Mouse (Mus musculus) spleen, postnatal 10 days (tissue): ENCODE measurements at regions not wholly inside any gene's neighbourhood (a gene's known extent, or its start where the extent isn't known, plus 50 kb on each side); places are given as distances from the start of the nearest gene placed in this dataset.
A peak's percentile ranks its signal among the peaks of the same experiment; 100 is the strongest.
"Not testable (repeated sequence)": the region's sequence is repeated elsewhere in the genome, so short reads cannot be mapped to it uniquely, and the experiment has no call there.

Experiments used
- DNase-seq, 2 experiments: peaks; one replicate each; pipeline ENCODE4 v3.0.0; 2021 to 2022; ENCODE audit warnings: low spot score in 2 of 2

DNA sequence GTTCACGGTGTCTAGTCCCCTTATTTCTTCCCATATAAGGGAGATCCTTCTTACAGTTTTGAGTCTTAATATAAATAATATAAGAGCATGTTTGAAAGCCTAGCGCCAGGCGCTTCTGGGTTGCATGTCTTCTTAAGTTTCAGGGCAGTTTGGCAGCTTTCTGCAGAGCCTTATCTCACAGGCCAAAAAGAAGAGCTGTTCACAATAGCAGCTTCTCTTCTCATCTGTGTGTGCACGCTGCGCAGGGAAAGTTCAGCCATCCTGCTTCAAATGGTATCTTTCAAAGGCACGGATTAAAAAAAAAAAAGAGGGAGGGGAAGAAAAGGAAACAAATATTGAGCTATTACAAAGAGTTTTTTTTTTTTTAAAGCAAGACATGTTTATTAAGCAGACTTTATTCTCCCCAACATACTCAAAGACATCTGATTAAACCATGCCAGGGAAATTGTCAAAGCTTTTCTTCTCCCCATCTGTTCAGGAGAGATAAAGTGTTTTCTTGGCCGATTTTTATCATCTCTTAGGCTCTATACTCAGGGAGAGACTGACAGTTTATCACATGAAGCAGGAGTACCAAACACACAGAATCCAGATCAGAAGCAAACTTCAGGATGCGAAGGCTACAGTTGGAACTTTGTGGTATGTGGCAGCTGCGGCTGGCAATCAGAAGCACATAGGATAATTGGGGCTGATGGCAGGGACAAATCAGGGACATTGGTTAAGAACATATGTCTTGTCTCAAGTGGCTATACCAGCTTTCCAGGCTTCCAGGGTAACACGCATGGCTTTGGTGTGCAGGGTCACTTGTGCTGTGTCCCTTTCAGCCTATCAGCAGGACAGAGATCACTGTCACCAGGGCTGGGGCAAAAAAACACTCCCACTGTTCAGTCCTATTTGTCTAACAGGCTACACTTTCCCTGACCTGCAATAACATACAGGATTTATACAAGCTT lies 206.9 kb upstream of the Pfkp start:
- no peak for DNase-seq

- DNase-seq, result no peak
These were observed 188.9 kb upstream of the Pfkp start for GRCm38 (mm10) chr13:6837446-6837845.

DNA sequence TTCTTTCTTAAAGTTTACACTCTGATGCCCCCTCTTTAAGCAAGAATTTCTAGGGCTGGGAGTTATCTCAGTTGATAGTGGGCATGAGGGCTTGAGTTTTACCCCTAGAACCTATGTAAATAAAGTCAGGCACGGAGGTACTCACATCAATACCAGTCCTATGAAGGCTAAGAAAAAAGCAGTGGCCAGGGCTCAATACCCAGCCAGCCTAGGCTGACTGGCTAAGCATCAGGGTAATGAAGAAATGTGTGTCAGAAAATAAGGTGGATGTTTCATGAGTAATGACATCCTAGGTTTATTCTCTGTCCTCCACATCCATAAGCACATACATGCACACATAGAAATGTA lies 188.5 kb upstream of the Pfkp start:
- DNase-seq, result no peak

GRCm38 (mm10) chr13:6836351-6837074 lies 187.9 kb upstream of the Pfkp start:
- DNase-seq, result peak in 1 of 2 experiments; percentile 31

GRCm38 (mm10) chr13:6829882-6830281 lies 181.3 kb upstream of the Pfkp start:
- DNase-seq, result no peak

- no peak for DNase-seq
These were observed 180.8 kb upstream of the Pfkp start for GRCm38 (mm10) chr13:6829346-6829745.

DNA sequence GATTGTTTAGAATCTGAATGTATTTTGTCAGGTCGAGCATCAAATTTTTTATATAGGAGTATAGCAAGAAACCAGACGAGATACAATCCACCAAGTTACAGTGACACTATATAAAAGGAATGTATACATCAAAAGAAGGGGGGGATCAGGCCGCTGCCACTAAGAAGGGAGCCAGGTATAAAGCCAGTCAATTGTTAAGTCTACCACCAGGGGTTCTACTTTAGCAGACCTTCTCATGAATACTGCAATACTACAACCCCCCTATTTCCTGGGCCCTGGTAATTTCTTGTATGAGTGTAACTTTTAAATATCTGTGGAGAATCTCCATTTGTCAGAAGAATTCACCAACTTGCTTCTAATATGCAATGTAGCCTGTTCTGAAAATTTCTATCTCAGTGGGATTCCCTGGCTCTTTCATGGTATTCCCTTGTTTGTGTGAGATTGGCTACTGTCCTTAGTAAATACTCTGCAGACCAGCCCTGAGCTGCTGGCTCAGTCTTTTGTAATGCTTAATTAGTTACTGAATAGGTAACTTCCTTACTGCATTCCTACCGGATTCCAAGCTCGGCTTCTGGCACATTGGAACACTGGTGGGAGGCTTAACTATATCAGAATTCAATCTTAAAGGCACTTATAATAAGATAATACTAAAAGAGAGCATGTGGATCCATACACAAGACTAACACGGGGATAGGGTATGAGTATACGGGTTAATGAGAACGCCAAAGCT lies 180.2 kb upstream of the Pfkp start:
- DNase-seq, result not testable (repeated sequence)

- no peak for DNase-seq
These were observed 153.9 kb upstream of the Pfkp start for GRCm38 (mm10) chr13:6802243-6803157.

GRCm38 (mm10) chr13:6767936-6768588 lies 119.5 kb upstream of the Pfkp start:
- no peak for DNase-seq

DNA sequence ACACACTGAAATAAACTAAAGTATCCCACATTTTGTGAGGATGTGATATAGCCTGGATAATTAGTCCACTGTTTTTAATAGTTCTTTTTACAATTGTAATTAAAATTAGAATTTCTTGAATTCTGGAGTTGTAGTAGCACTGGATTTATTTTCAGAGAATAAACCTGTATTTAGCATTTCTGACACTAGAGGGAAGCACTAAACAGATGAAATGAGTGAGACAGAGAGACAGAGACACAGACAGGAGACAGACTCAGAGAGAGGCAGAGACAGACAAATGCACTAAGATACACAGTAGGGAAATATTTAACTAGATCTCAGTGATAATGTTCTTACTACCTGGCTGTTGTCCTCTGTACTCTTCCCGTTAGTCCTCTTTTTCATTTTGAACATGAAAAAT lies 108.6 kb upstream of the Pfkp start:
- no peak for DNase-seq

GRCm38 (mm10) chr13:6751599-6751998 lies 103.0 kb upstream of the Pfkp start:
- no peak for DNase-seq

- no peak for DNase-seq
These were observed 102.6 kb upstream of the Pfkp start for GRCm38 (mm10) chr13:6751149-6751548.

- no peak for DNase-seq
These were observed 93.3 kb upstream of the Pfkp start for GRCm38 (mm10) chr13:6741916-6742315.

- DNase-seq, result no peak
These were observed 88.5 kb upstream of the Pfkp start for GRCm38 (mm10) chr13:6736984-6737566.
